Mouse (Mus musculus): ENCODE measurements around the gene Slc9a5.

The Slc9a5 gene

GRCm38 (mm10) chr8:105326141-105326672 is 22.4 kb upstream of the Slc9a5 start, which contains the start of the genes Lrrc29 and Tmem208:
Lrrc29 (minus strand) TSS chr8:105326278.
Tmem208 (plus strand) TSS chr8:105326354.
- ATAC-seq (ENCODE audit: low TSS enrichment): peak; percentile 94

GRCm38 (mm10) chr8:105326968-105327367 is 21.7 kb upstream of the Slc9a5 start:
- ATAC-seq (ENCODE audit: low TSS enrichment): no peak

GRCm38 (mm10) chr8:105330325-105330724 is 18.3 kb upstream of the Slc9a5 start:
- no peak for ATAC-seq (ENCODE audit: low TSS enrichment)

GRCm38 (mm10) chr8:105331469-105331868 is 17.2 kb upstream of the Slc9a5 start:
- ATAC-seq (ENCODE audit: low TSS enrichment): no peak

- no peak for ATAC-seq (ENCODE audit: low TSS enrichment)
Measured at GRCm38 (mm10) chr8:105331931-105332330, 16.7 kb upstream of the Slc9a5 start.

- no peak for ATAC-seq (ENCODE audit: low TSS enrichment)
Measured at GRCm38 (mm10) chr8:105332523-105332922, 16.1 kb upstream of the Slc9a5 start.

GRCm38 (mm10) chr8:105336373-105337130 is 12.1 kb upstream of the Slc9a5 start:
- peak; percentile 10; the same call in 1 of the 2 replicates for ATAC-seq (ENCODE audit: low TSS enrichment)

- ATAC-seq (ENCODE audit: low TSS enrichment): no peak
Measured at GRCm38 (mm10) chr8:105338992-105339391, 9.7 kb upstream of the Slc9a5 start.

GRCm38 (mm10) chr8:105339886-105340635 is 8.6 kb upstream of the Slc9a5 start:
- no peak for ATAC-seq (ENCODE audit: low TSS enrichment)

- ATAC-seq (ENCODE audit: low TSS enrichment): no peak
Measured at GRCm38 (mm10) chr8:105341399-105341798, 7.2 kb upstream of the Slc9a5 start.

- no peak for ATAC-seq (ENCODE audit: low TSS enrichment)
Measured at GRCm38 (mm10) chr8:105342768-105343167, 5.9 kb upstream of the Slc9a5 start.

- no peak for ATAC-seq (ENCODE audit: low TSS enrichment)
Measured at GRCm38 (mm10) chr8:105343791-105344574, 4.7 kb upstream of the Slc9a5 start.

GRCm38 (mm10) chr8:105345061-105345975 is 3.3 kb upstream of the Slc9a5 start:
- no peak for ATAC-seq (ENCODE audit: low TSS enrichment)

- peak; percentile 10; the same call in 1 of the 2 replicates for ATAC-seq (ENCODE audit: low TSS enrichment)
Measured at GRCm38 (mm10) chr8:105346611-105347427, 1.8 kb upstream of the Slc9a5 start.

- ATAC-seq (ENCODE audit: low TSS enrichment): peak; percentile 85
Measured at GRCm38 (mm10) chr8:105347428-105348221, 1.0 kb upstream of the Slc9a5 start, which contains the start of gene Fhod1. Fhod1 (minus strand) TSS chr8:105347953.

- no peak; the same call in 1 of the 2 replicates for ATAC-seq (ENCODE audit: low TSS enrichment)
Measured at GRCm38 (mm10) chr8:105349096-105349771, 591 bp downstream of the Slc9a5 start.

- ATAC-seq (ENCODE audit: low TSS enrichment): 0 out of 2 replicates have a peak, but pooled peaks have one; percentile 24
Measured at GRCm38 (mm10) chr8:105350186-105350585, 1.5 kb downstream of the Slc9a5 start.

GRCm38 (mm10) chr8:105353583-105354135 is 5.0 kb downstream of the Slc9a5 start:
- ATAC-seq (ENCODE audit: low TSS enrichment): no peak

All from frontal cortex, adult (tissue).